Mouse (Mus musculus) gonadal fat pad, adult 2 months (tissue): ENCODE measurements around the gene Slc4a4. TPM values are rescaled to one million over a fixed set of nuclear protein-coding genes. Genes with fewer than 3 reads are reported as not detected.

Source experiments
- DNase-seq: peaks from one replicate; pipeline ENCODE4 v3.0.0-alpha.2; 2012; ENCODE audit warnings: low read depth
- polyA plus RNA-seq: library from polyadenylated mRNA; depleted of rRNA; stranded (reverse); fragments of >200 nt; gene quantifications from 2 replicates; pipeline ENCODE4 v1.2.3, GENCODE M21; 2012

Slc4a4 gene
- polyA plus RNA-seq, 1 experiment = 6.1 TPM

- DNase-seq = no peak
Measured at GRCm38 (mm10) chr5:89149436-89150040, 262.9 kb downstream of the Slc4a4 start.

- DNase-seq = no peak
Measured at GRCm38 (mm10) chr5:89151076-89151475, 264.5 kb downstream of the Slc4a4 start.

GRCm38 (mm10) chr5:89171025-89171718 lies 284.6 kb downstream of the Slc4a4 start:
- DNase-seq = no peak

GRCm38 (mm10) chr5:89190063-89190462 lies 303.4 kb downstream of the Slc4a4 start:
- no peak for DNase-seq

- no peak for DNase-seq
Measured at GRCm38 (mm10) chr5:89194654-89195053, 308.0 kb downstream of the Slc4a4 start.

- DNase-seq = no peak
Measured at GRCm38 (mm10) chr5:89198501-89198900, 311.9 kb downstream of the Slc4a4 start.

- DNase-seq = no peak
Measured at GRCm38 (mm10) chr5:89209973-89210703, 323.5 kb downstream of the Slc4a4 start.

- no peak for DNase-seq
Measured at GRCm38 (mm10) chr5:89211057-89211456, 324.4 kb downstream of the Slc4a4 start.

- no peak for DNase-seq
Measured at GRCm38 (mm10) chr5:89218222-89218621, 331.6 kb downstream of the Slc4a4 start.

- DNase-seq = no peak
Measured at GRCm38 (mm10) chr5:89218709-89219108, 332.1 kb downstream of the Slc4a4 start.

- no peak for DNase-seq
Measured at GRCm38 (mm10) chr5:89221658-89222057, 335.0 kb downstream of the Slc4a4 start.

GRCm38 (mm10) chr5:89223061-89223740 lies 336.6 kb downstream of the Slc4a4 start:
- DNase-seq = no peak

GRCm38 (mm10) chr5:89223744-89224368 lies 337.2 kb downstream of the Slc4a4 start:
- no peak for DNase-seq

GRCm38 (mm10) chr5:89227948-89228347 lies 341.3 kb downstream of the Slc4a4 start:
- DNase-seq = no peak

GRCm38 (mm10) chr5:89229606-89230005 lies 343.0 kb downstream of the Slc4a4 start:
- DNase-seq = no peak

GRCm38 (mm10) chr5:89232313-89232712 lies 345.7 kb downstream of the Slc4a4 start:
- no peak for DNase-seq

GRCm38 (mm10) chr5:89251806-89252205 lies 365.2 kb downstream of the Slc4a4 start:
- DNase-seq = no peak

- no peak for DNase-seq
Measured at GRCm38 (mm10) chr5:89259804-89260492, 373.3 kb downstream of the Slc4a4 start.

GRCm38 (mm10) chr5:89277049-89277448 lies 390.4 kb downstream of the Slc4a4 start:
- DNase-seq = no peak

GRCm38 (mm10) chr5:89277616-89278015 lies 391.0 kb downstream of the Slc4a4 start:
- no peak for DNase-seq

- no peak for DNase-seq
Measured at GRCm38 (mm10) chr5:89278309-89278708, 391.7 kb downstream of the Slc4a4 start.
